Mouse (Mus musculus) retina, embryonic 14.5 days (tissue): ENCODE measurements around the gene Gon7.

Experiments
- DNase-seq: peaks from one replicate; pipeline ENCODE4 v3.0.0-alpha.2; 2015; ENCODE audit warnings: low spot score

The Gon7 gene

DNA sequence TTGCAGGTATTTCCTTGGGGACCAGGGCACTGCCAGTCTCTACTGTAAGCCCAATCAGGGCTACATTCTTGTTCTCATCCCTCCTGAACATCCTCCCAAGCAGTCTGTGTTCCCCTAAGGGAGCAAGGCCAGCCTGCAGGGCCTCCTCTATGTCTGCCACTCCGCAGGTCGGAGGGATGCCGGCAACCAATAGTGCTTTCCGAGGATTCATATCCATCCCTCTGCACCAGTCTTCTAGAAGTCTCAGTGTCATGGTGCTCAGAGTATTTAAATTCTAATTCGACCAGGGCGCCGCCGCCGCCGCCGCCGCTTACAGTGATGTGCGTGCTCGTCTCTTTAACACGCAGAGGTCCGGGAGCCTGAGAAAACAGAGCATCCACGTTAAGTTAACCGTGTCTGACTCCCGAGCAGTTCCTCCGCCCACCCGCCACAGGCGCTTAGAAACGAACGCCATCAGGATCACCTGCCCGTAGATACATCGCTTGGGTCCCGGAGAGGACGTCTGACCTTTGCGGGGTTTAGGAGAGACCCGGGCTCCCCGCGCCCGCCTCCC, 14.5 kb downstream of the Gon7 start:
- DNase-seq: no peak

DNA sequence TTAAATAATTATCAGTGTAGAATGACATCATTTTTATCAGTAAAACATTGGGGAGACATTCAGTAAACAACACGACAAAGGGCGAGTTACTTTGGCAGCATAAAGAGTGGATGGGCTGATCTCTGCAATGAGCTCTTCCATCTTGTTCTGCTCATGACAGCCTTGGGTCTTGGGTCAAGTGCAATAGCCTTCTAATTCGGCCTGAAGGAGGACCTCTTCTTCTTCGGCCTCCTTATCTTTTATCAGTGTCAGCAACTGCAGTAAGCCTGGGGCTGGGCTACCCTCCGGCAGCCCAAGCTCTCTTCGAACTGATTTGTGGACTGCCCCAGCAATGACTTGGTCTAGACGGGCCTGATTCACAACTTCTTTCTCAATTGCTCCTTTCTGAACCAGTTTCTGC, 15.5 kb downstream of the Gon7 start:
- DNase-seq: no peak

DNA sequence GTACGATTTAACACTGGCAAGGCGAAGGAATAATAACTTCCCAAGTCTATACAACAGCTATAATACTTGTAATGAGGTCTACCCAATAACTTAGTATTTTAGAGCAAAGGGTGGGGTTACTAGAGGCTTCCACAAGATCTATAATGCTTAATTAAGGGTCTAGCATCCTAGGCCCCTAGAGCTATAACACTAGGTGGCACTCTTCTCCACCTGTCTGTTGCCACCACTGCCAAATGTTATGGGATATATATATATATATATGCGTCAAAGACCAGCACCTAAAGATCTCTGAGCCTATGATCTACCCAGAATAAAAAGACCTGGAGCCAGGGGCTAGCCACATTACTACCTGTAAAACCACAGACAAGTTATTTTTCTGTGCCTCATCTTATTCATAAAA, 17.3 kb downstream of the Gon7 start:
- DNase-seq: peak; percentile 64

GRCm38 (mm10) chr12:102739096-102739495, 18.5 kb downstream of the Gon7 start:
- no peak for DNase-seq

DNA sequence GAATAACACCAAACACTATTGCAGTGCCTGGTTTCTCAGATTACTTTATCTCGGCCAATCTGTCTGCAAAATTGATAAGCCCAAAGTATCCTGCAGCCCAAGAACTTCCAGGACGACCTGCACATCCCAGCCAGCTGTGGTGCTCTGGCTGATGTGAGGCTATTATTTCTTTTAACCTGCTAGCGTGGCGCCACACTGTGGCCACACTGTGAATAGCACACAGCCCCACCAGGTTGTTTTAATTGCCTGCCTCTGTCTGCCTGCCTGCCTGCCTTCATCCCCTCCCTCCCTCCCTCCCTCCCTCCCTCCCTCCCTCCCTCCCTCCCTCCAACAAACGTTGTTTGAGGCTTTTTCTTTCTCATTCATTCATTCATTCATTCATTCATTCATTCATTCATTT, 24.2 kb downstream of the Gon7 start:
- peak; percentile 80 for DNase-seq

- DNase-seq: peak; percentile 49
Measured at GRCm38 (mm10) chr12:102730798-102731619, 26.6 kb downstream of the Gon7 start.

DNA sequence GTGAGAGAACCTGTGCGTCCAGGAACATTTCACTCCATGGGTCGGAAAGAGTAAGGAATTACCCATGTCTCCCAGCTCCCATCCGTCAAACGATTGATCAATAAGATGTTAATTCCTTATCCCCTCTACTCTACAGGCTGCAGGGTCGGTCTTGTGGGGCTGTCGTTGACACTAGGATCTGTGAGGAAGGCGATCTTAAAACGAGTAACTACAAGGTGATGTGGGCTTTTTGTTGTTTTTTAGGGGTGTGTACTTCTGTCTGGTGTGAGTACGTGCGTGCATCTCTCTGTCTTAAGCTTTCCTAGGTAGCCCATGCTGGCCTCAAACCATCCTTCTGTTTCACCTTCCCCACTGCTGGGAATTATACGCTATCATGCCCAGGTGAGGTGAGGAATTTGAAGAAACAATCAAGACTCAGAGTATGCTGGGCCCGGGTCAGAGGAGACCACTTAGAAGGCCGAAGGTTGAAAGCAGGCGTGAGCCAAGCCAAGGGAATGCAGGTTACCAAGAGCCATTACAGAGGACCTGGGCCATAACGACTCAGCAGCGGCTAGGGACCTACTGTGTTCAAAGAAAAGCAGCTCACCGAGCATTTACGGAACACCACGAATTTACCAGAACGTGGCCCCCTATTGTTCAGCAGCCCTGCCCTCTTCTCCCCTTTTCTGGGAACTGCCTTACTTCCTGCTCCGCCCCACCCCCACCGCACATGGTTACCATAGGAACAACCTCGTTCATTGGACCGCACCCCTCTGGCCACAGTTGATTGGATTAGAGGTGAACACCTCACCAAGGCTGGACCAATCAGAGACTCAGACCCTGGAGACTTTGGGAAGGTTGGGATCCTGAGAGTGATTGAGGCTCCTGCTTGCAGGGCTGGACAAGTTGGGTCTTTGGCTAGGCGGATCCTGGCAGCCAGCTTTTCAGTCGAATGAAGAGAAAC, 27.5 kb downstream of the Gon7 start:
- DNase-seq: peak; percentile 93

- no peak for DNase-seq
Measured at GRCm38 (mm10) chr12:102725761-102726175, 31.8 kb downstream of the Gon7 start.

GRCm38 (mm10) chr12:102725146-102725545, 32.5 kb downstream of the Gon7 start:
- no peak for DNase-seq

DNA sequence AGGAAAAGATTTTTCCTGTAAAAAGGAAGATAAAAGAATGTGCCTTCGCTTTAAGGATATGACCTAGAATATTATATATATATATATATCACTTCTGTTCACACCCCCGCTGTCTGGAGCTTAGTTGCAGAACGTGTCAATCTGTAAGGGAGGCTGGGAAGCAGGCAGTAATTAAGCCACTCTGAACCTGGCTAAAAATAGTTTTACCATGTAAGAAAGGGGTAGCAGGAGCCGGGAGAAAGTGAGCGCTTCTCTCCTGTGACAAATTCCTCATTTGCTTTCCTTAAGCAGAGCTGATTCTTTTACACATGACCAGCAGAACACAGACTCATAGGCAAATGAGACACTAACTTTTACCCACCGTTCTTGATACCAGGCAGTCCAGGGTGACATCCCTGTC, 33.7 kb downstream of the Gon7 start:
- DNase-seq: no peak

DNA sequence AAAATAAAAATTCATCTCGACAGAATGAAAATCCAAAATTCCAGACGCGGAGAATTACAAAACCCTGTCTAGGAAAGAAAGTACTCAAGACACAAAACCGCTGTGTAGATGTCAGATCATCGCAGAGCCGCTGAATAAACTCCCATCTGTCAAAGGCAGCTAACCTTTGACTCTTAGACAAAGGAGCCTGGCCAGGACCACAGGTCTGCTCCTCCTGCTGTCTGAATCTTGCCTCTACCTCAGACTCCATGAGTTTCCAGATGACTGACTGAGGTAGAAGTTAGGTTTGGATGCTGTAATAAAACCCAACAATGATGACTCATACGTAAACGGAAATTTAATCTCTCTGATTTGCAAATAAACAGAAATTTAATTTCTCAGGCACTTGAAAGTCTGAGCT, 34.6 kb downstream of the Gon7 start:
- peak; percentile 18 for DNase-seq

DNA sequence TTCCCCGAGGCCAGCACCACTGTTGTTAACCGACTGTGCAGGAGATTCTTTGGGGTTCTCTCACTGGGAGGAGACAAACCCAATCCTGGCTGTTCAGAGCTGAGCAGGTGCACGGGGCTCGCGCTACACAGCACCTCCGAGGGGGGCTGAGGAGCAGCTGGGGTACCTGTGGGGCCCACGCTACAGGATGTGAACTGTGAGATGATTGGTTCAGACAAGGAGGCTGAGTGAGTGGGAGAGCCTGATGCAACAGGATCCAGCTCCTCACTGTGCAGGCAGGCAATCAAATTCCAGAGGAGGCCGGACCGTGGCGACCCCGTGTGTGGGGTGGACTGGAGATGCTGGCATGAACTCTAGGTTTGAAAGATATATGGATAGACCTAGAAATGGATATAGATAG, 35.2 kb downstream of the Gon7 start:
- peak; percentile 22 for DNase-seq

GRCm38 (mm10) chr12:102719552-102720315, 37.9 kb downstream of the Gon7 start:
- peak; percentile 86 for DNase-seq

- no peak for DNase-seq
Measured at GRCm38 (mm10) chr12:102714654-102715395, 42.8 kb downstream of the Gon7 start.

DNA sequence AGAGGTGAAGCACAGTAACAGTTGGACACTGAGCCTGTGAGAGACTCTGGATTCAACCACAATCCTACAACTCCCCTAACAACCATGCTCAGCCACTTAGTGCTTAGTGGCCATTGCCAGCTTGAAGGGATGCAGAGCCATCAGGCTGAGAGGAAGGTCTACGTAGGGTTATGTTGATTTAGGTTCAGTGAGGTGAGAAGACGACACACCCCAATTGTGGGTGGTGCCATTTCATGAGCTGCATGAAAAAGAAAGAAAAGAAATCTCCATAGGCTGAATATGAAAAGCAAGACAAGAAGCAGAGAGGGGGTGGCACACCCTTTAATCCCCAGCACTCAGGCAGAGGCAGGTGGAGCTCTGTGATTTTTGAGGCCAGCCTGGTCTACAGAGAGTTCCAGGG, 43.5 kb downstream of the Gon7 start:
- DNase-seq: no peak

- no peak for DNase-seq
Measured at GRCm38 (mm10) chr12:102713153-102713865, 44.3 kb downstream of the Gon7 start.

GRCm38 (mm10) chr12:102710851-102711375, 46.7 kb downstream of the Gon7 start:
- no peak for DNase-seq

GRCm38 (mm10) chr12:102709896-102710295, 47.7 kb downstream of the Gon7 start:
- DNase-seq: no peak

DNA sequence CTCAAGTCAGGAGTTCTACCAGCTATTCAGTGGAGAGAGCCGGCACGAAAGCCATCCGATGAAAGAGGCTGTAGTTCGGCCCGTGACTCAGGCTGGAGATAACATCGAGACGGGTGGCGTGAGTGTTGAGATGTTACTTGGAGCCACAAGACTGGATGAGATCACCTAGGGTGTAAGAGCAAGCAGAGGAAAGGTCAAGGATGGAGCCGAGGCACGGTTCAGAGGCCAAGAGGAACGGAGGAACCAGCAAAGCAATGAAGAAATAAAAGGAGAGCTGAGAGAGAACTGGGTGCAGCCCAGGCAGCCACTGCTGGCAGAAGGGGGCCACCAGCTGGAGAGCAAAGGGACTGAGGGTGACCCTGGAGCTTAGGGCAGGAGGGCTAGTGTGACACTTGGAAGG, 49.4 kb downstream of the Gon7 start:
- DNase-seq: no peak

DNA sequence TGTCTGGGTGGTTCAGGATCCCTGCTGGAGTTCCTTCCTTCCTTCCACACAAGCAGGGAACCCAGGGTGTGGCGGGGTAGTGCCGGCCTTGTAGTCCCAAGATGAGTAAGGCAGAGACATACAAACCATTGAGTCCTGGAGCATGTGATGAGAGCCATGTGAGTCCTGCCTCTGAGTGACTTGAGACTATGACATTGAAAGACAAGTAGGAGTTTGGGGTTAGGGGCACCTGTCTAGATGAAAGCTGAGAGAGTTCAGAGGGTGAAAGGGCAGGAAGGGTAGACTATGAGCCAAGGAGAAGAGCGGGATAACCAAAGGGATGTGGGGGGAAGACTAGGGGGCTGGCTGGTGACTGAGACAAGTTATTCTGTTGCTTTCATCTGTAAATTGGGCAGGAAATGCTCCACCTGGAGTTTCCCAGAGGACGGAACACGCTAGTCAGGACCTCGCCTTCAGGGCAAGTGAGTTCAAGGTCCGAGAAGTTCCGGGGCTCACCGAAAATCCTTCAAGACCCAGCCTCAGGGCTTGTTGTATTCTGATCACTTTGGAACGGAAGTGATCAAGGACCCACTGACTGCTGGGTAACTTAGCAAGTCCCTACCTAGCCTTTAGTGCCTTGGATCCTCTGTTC, 50.7 kb downstream of the Gon7 start:
- no peak for DNase-seq
